Mouse (Mus musculus) thymus, adult 2 months (tissue): ENCODE measurements around the gene Kiz.

ENCODE experiments used
- CTCF ChIP-seq: fragments of 200-500 bp; IDR thresholded peaks from 2 replicates; pipeline ENCODE4 v1.5.1; 2012; ENCODE audit warnings: mild to moderate bottlenecking, control low read depth, low read length, moderate library complexity, borderline replicate concordance; ENCODE audit not compliant: control insufficient read depth, poor library complexity, insufficient read depth; ENCODE audit errors: extremely low read depth
- POLR2A ChIP-seq: fragments of 200-500 bp; IDR thresholded peaks from 2 replicates; pipeline ENCODE4 v1.6.1; 2012; ENCODE audit warnings: mild to moderate bottlenecking, low read length, control low read depth, moderate library complexity; ENCODE audit not compliant: control insufficient read depth, poor library complexity, insufficient read depth; ENCODE audit errors: extremely low read depth

DNA sequence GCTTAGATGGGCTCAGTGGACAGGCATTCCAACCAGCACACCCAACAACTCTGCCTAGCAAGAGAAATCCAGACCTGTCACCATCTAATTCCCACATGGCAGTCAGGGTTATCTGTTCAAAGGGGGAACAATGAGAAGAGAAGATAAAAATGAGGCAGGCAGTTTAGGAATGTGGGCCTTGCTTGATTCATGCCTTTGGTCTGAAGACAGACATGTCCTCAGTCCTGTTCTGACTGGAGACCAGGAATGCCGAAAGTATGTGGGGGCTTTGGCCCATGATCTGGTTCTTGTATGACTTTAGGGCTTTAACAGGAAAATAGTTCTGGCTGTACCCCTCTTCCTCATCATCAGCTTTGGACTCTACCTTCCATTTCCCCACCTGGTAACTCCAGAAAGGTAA is 130.1 kb downstream of the Kiz start:
- TF ChIP-seq CTCF: no peak
- no peak for TF ChIP-seq POLR2A
